Comparison of ENCODE assay signal across 23 mouse cellular contexts in genomic region chr4:120053026-120054005, GRCm38 (mm10). TPM values are rescaled to one million over a fixed set of nuclear protein-coding genes. Genes with fewer than 3 reads are reported as not detected.
DNase-seq lines count a peak whose midpoint lies in the region; ATAC-seq lines count a peak whose summit lies in the region.
"Had no signal": no experiment of that assay in that cellular context is flagged by ENCODE, and none has a peak within 500 bp of the region (broad histone marks: within the 10 kb centered on the region; RNA-seq: fewer than 3 reads in every experiment).

No protein-coding gene starts in this region.

- no peak overlapping the region for H3K27ac ChIP-seq in midbrain, embryonic 11.5 days (ENCODE audit: low read depth, low read length)
- no peak overlapping the region for H3K27ac ChIP-seq in midbrain, embryonic 13.5 days
- peak overlapping the region; percentile 86 for H3K27ac ChIP-seq in macrophage
- H3K27ac ChIP-seq: forebrain, embryonic 12.5 days; stomach, embryonic 15.5 days had no signal

- H3K4me3 ChIP-seq in midbrain, embryonic 11.5 days (ENCODE audit: low read depth, low read length), result no peak overlapping the region
- H3K4me3 ChIP-seq in midbrain, embryonic 13.5 days (replicated peaks), result no peak overlapping the region
- no peak overlapping the region for H3K4me3 ChIP-seq in macrophage (ENCODE audit: inconsistent target)
- H3K4me3 ChIP-seq: forebrain, embryonic 12.5 days; heart, embryonic 12.5 days; stomach, embryonic 15.5 days had no signal

- H3K9ac ChIP-seq in midbrain, embryonic 11.5 days (ENCODE audit: low read length), result no peak overlapping the region
- H3K9ac ChIP-seq in midbrain, embryonic 13.5 days (replicated peaks), result no peak overlapping the region
- H3K9ac ChIP-seq: forebrain, embryonic 12.5 days; heart, embryonic 12.5 days; stomach, embryonic 15.5 days had no signal

- no peaks in the 10 kb centered on the region for H3K36me3 ChIP-seq in midbrain, embryonic 11.5 days (ENCODE audit: control insufficient read depth, insufficient read depth, low read length)
- H3K36me3 ChIP-seq in midbrain, embryonic 13.5 days, result no peaks in the 10 kb centered on the region
- H3K36me3 ChIP-seq in macrophage (ENCODE audit: inconsistent target), result no peaks in the 10 kb centered on the region
- H3K36me3 ChIP-seq: forebrain, embryonic 12.5 days; heart, embryonic 12.5 days; stomach, embryonic 15.5 days had no signal

- no peak overlapping the region for H3K4me2 ChIP-seq in midbrain, embryonic 11.5 days
- H3K4me2 ChIP-seq in midbrain, embryonic 13.5 days (replicated peaks), result no peak overlapping the region
- H3K4me2 ChIP-seq: forebrain, embryonic 12.5 days; heart, embryonic 12.5 days; stomach, embryonic 15.5 days had no signal

- WGBS in midbrain, embryonic 11.5 days, result 90% methylated on average over 11 of the region's 11 CpGs
- WGBS in midbrain, embryonic 13.5 days, result 93% methylated on average over 11 of the region's 11 CpGs
- WGBS in macrophage (ENCODE audit: missing documents), result 19% methylated on average over 11 of the region's 11 CpGs

- DNase-seq in midbrain, embryonic 11.5 days (ENCODE audit: low spot score, missing footprints), result peak; percentile 14
- peak; percentile 64 to 72 for DNase-seq in spleen, postnatal 36 days (ENCODE audit: low spot score in 2 of 2)
- DNase-seq in urinary bladder, adult 2 months (ENCODE audit: low spot score), result no peak
- DNase-seq in right cerebral cortex, postnatal 14 days, result no peak
- DNase-seq in heart, postnatal 36 days, result no peak
- DNase-seq: adrenal gland, adult 8-10 months; cerebellum, adult 8-10 months; kidney, adult 8-10 months; kidney, postnatal 25 days; lung, adult 2 months had no signal

- H3K27me3 ChIP-seq in midbrain, embryonic 11.5 days (ENCODE audit: control insufficient read depth, insufficient read depth, low read length), result no peaks in the 10 kb centered on the region
- H3K27me3 ChIP-seq in midbrain, embryonic 13.5 days, result no peaks in the 10 kb centered on the region
- H3K27me3 ChIP-seq: forebrain, embryonic 12.5 days; heart, embryonic 12.5 days; stomach, embryonic 15.5 days had no signal

- H3K79me2 ChIP-seq in macrophage (ENCODE audit: inconsistent target), result no peaks in the 10 kb centered on the region

- H3K4me1 ChIP-seq in midbrain, embryonic 11.5 days (ENCODE audit: control insufficient read depth, insufficient read depth, low read length), result no peaks in the 10 kb centered on the region
- no peaks in the 10 kb centered on the region for H3K4me1 ChIP-seq in midbrain, embryonic 13.5 days (replicated peaks)
- H3K4me1 ChIP-seq: forebrain, embryonic 12.5 days; heart, embryonic 12.5 days; stomach, embryonic 15.5 days had no signal

- no peak for ATAC-seq in midbrain, embryonic 11.5 days (ENCODE audit: low FRiP score)
- no peak for ATAC-seq in midbrain, embryonic 13.5 days
- peak; percentile 63 for ATAC-seq in activated CD4-positive, CD25-positive, alpha-beta regulatory T cell, adult 4 months
- ATAC-seq: midbrain, embryonic 16.5 days had no signal

- intact Hi-C loops in heart, postnatal 36 days (cut with DNase I), result no loop called here

- no peaks in the 10 kb centered on the region for H3K9me3 ChIP-seq in midbrain, embryonic 11.5 days (ENCODE audit: control insufficient read depth, low read length)
- no peaks in the 10 kb centered on the region for H3K9me3 ChIP-seq in midbrain, embryonic 13.5 days
- H3K9me3 ChIP-seq: forebrain, embryonic 12.5 days; heart, embryonic 12.5 days; stomach, embryonic 15.5 days had no signal

RNA-seq across cellular contexts. Expression of gene AL607142.1, which starts 11.5 kb away (rescaled TPM):
- polyA plus RNA-seq in midbrain, embryonic 11.5 days (2014; fragmentation: Nextera tagmentation; extraction: Ambion mirVana), result not detected in 2 replicates
- polyA plus RNA-seq in midbrain, embryonic 13.5 days (2015; fragmentation: Nextera tagmentation; extraction: Ambion mirVana), result not detected in 2 replicates
- polyA plus RNA-seq in activated CD4-positive, CD25-positive, alpha-beta regulatory T cell, adult 4 months (2017; shearing (Covaris generic)), result not detected
- not detected for total RNA-seq in macrophage (2018; cell fraction: chromatin; rRNA removed)
- total RNA-seq in macrophage (2018; cell fraction: cytosol; rRNA removed), result not detected
- total RNA-seq in macrophage (2018; cell fraction: nucleus; rRNA removed), result not detected
- polyA plus RNA-seq in macrophage (2018), result not detected in 3 replicates
- polyA plus RNA-seq in urinary bladder, adult 2 months (2012; rRNA removed), result not detected in 2 replicates
- not detected for total RNA-seq in heart, postnatal 36 days (2021)
- total RNA-seq: adrenal gland, adult 8-10 months; gastrocnemius, postnatal 4 days; heart, postnatal 25 days; layer of hippocampus, postnatal 10 days; left cerebral cortex, postnatal 10 days; liver, adult 2 months had no signal
- polyA plus RNA-seq: forebrain, embryonic 12.5 days; heart, embryonic 12.5 days; liver, adult 2 months; lung, adult 2 months; midbrain, embryonic 16.5 days; stomach, embryonic 15.5 days; thymus, postnatal 0 days had no signal

Comparison
In these comparisons a context has a peak if more than half of its experiments do, and no peak if none do; other contexts are left out.
1. DNase-seq: peak in midbrain, embryonic 11.5 days (single experiment) and spleen, postnatal 36 days (2 of 2); none in urinary bladder, adult 2 months (single experiment), right cerebral cortex, postnatal 14 days (single experiment) and heart, postnatal 36 days (0 of 2).